Mouse (Mus musculus): ENCODE results near the gene Clnk. TPM values are rescaled to one million over a fixed set of nuclear protein-coding genes. Genes with fewer than 3 reads are reported as not detected.

The Clnk gene
- total and polyA plus RNA-seq, 3 experiments: not detected

DNA sequence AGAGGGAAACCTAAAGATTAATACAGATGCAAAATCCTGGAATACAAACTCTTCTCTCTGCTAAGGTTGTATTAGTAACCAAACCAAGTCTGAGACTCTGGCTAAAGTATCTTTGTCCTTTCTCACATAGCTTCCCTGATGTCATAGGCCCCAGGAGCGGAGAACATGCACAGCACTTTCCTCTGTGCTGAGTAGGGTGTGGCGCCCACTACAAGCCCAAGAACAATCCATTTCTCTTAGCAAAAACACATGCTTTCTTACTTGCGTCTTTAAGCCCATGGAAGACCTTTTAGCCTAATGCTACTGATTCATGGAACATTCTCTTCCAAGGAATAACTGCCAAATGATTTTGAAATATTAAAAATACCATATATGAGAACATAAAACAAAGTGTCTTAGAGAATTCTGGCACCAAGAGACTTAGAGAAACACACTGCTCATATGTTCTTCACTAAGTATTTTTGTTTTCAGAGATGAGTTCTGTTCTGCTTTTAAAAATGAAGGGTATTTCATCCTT lies 28.0 kb upstream of the Clnk start:
- H3K27me3 ChIP-seq (ENCODE audit: control insufficient read depth in 1 of 2, insufficient read depth in 2 of 2, low read length in 2 of 2): no peaks in the 10 kb centered on the region
- TF ChIP-seq TBP (IDR thresholded peaks at IDR 0.05; ENCODE audit: low read depth, low read length): no peak
- TF ChIP-seq JUND (IDR thresholded peaks at IDR 0.05; ENCODE audit: low read depth, low read length): no peak
- TF ChIP-seq E2F4 (IDR thresholded peaks at IDR 0.05; ENCODE audit: borderline replicate concordance, low read depth, low read length): no peak
- no peak for TF ChIP-seq UBTF (IDR thresholded peaks at IDR 0.05; ENCODE audit: borderline replicate concordance, insufficient read depth, low read depth, low read length)
- TF ChIP-seq ELF1 (IDR thresholded peaks at IDR 0.05; ENCODE audit: low read depth, low read length): no peak
- TF ChIP-seq ETS1 (IDR thresholded peaks at IDR 0.05; ENCODE audit: low read depth, low read length): no peak
- H3K79me2 ChIP-seq (ENCODE audit: control insufficient read depth, insufficient read depth, low read length, poor library complexity): no peaks in the 10 kb centered on the region
- DNase-seq (ENCODE audit: low read depth, low spot score): no peak
- no peak overlapping the region for H3K9ac ChIP-seq (ENCODE audit: control insufficient read depth, low read depth, low read length, poor library complexity, severe bottlenecking)
- H3K27ac ChIP-seq (ENCODE audit: control insufficient read depth, low read depth, low read length): no peak overlapping the region
- H3K36me3 ChIP-seq (ENCODE audit: control insufficient read depth in 1 of 2, insufficient read depth in 2 of 2, low read length in 2 of 2): no peaks in the 10 kb centered on the region
- H3K9me3 ChIP-seq (replicated peaks; ENCODE audit: insufficient read depth, low read length): no peaks in the 10 kb centered on the region
- no peaks in the 10 kb centered on the region for H3K4me1 ChIP-seq (ENCODE audit: control insufficient read depth in 1 of 2, insufficient read depth in 2 of 2, low read length in 2 of 2)
- H3K4me3 ChIP-seq (ENCODE audit: control insufficient read depth in 1 of 2, insufficient read depth in 1 of 2, low read depth in 2 of 2, low read length in 2 of 2): no peak overlapping the region

GRCm38 (mm10) chr5:38902889-38903288 lies 26.3 kb upstream of the Clnk start:
- no peak for DNase-seq (ENCODE audit: low read depth, low spot score)
- Histone ChIP-seq H3K4me3 (ENCODE audit: control insufficient read depth in 1 of 2, insufficient read depth in 1 of 2, low read depth in 2 of 2, low read length in 2 of 2) (no peak overlapping the region), H3K27me3 (ENCODE audit: control insufficient read depth in 1 of 2, insufficient read depth in 2 of 2, low read length in 2 of 2) (no peaks in the 10 kb centered on the region), H3K9ac (ENCODE audit: control insufficient read depth, low read depth, low read length, poor library complexity, severe bottlenecking) (no peak overlapping the region), H3K4me1 (ENCODE audit: control insufficient read depth in 1 of 2, insufficient read depth in 2 of 2, low read length in 2 of 2) (no peaks in the 10 kb centered on the region), H3K9me3 (replicated peaks; ENCODE audit: insufficient read depth, low read length) (no peaks in the 10 kb centered on the region), H3K36me3 (ENCODE audit: control insufficient read depth in 1 of 2, insufficient read depth in 2 of 2, low read length in 2 of 2) (no peaks in the 10 kb centered on the region), H3K79me2 (ENCODE audit: control insufficient read depth, insufficient read depth, low read length, poor library complexity) (no peaks in the 10 kb centered on the region), H3K27ac (ENCODE audit: control insufficient read depth, low read depth, low read length) (no peak overlapping the region)
- no peak for TF ChIP-seq MYC (IDR thresholded peaks at IDR 0.05; ENCODE audit: low read depth, low read length)
- TF ChIP-seq USF2 (IDR thresholded peaks at IDR 0.05; ENCODE audit: borderline replicate concordance in 1 of 2, insufficient read depth in 1 of 2, low read depth in 1 of 2, low read length in 2 of 2): no peak
- no peak for TF ChIP-seq UBTF (IDR thresholded peaks at IDR 0.05; ENCODE audit: borderline replicate concordance, insufficient read depth, low read depth, low read length)
- TF ChIP-seq RCOR1 (IDR thresholded peaks at IDR 0.05; ENCODE audit: low read depth, low read length): no peak
- no peak for TF ChIP-seq GABPA (IDR thresholded peaks at IDR 0.05; ENCODE audit: low read depth, low read length)
- no peak for TF ChIP-seq BHLHE40 (IDR thresholded peaks at IDR 0.05; ENCODE audit: borderline replicate concordance, low read depth, low read length)

DNA sequence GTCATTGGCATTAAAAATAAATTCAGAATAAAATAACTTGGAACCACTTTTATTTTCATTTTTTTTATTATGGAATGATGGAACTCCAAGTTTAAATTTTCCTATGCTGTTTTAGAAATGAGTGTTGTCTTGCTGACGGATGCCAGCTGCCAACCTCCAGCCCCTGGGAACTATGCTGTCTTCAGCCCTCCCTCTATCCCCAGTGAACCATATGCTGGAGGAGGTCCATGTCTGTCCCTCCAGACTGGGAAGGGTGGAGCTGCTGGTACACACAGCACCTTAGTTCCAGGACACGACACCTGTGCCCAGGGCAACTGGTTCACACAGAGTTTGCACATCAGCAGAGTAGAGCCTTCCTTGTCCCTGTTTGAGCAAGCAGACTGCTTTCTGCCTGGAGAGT lies 22.4 kb upstream of the Clnk start:
- Histone ChIP-seq H3K4me3 (ENCODE audit: control insufficient read depth in 1 of 2, insufficient read depth in 1 of 2, low read depth in 2 of 2, low read length in 2 of 2) (no peak overlapping the region), H3K9me3 (replicated peaks; ENCODE audit: insufficient read depth, low read length) (no peaks in the 10 kb centered on the region), H3K27ac (ENCODE audit: control insufficient read depth, low read depth, low read length) (no peak overlapping the region), H3K27me3 (ENCODE audit: control insufficient read depth in 1 of 2, insufficient read depth in 2 of 2, low read length in 2 of 2) (no peaks in the 10 kb centered on the region; a peak in 1 of 4 replicates), H3K36me3 (ENCODE audit: control insufficient read depth in 1 of 2, insufficient read depth in 2 of 2, low read length in 2 of 2) (no peaks in the 10 kb centered on the region), H3K4me1 (ENCODE audit: control insufficient read depth in 1 of 2, insufficient read depth in 2 of 2, low read length in 2 of 2) (no peaks in the 10 kb centered on the region), H3K9ac (ENCODE audit: control insufficient read depth, low read depth, low read length, poor library complexity, severe bottlenecking) (no peak overlapping the region), H3K79me2 (ENCODE audit: control insufficient read depth, insufficient read depth, low read length, poor library complexity) (no peaks in the 10 kb centered on the region)
- DNase-seq (ENCODE audit: low read depth, low spot score): no peak
- TF ChIP-seq TAL1 (IDR thresholded peaks at IDR 0.05; ENCODE audit: low read length): no peak
- TF ChIP-seq ELF1 (IDR thresholded peaks at IDR 0.05; ENCODE audit: low read depth, low read length): no peak
- TF ChIP-seq MYB (IDR thresholded peaks at IDR 0.05; ENCODE audit: low read depth, low read length): no peak
- no peak for TF ChIP-seq TBP (IDR thresholded peaks at IDR 0.05; ENCODE audit: low read depth, low read length)
- no peak for TF ChIP-seq ZMIZ1 (IDR thresholded peaks at IDR 0.05; ENCODE audit: low read depth, low read length)
- no peak for TF ChIP-seq MYC (IDR thresholded peaks at IDR 0.05; ENCODE audit: low read depth, low read length)
- no peak for TF ChIP-seq CHD2 (IDR thresholded peaks at IDR 0.05; ENCODE audit: low read length)
- no peak for TF ChIP-seq BHLHE40 (IDR thresholded peaks at IDR 0.05; ENCODE audit: borderline replicate concordance, low read depth, low read length)
- TF ChIP-seq NELFE (IDR thresholded peaks at IDR 0.05; ENCODE audit: low read depth, low read length): no peak
- no peak for TF ChIP-seq GABPA (IDR thresholded peaks at IDR 0.05; ENCODE audit: low read depth, low read length)
- TF ChIP-seq SIN3A (IDR thresholded peaks at IDR 0.05; ENCODE audit: low read length): no peak
- no peak for TF ChIP-seq RAD21 (IDR thresholded peaks at IDR 0.05; ENCODE audit: low read depth, low read length)
- TF ChIP-seq USF1 (IDR thresholded peaks at IDR 0.05; ENCODE audit: low read depth, low read length): no peak
- TF ChIP-seq RCOR1 (IDR thresholded peaks at IDR 0.05; ENCODE audit: low read depth, low read length): no peak
- TF ChIP-seq POLR2A (IDR thresholded peaks at IDR 0.05; ENCODE audit: control insufficient read depth in 1 of 2, insufficient read depth in 1 of 2, low read depth in 1 of 2, low read length in 2 of 2, poor library complexity in 1 of 2): no peak

Data from MEL (cell line).